Mouse (Mus musculus): ENCODE results near the gene Nmu. TPM values are rescaled to one million over a fixed set of nuclear protein-coding genes. Genes with fewer than 3 reads are reported as not detected.

Gene Nmu
- polyA plus RNA-seq, 1 experiment from 2014 or later = not detected

Other genes starting within 250 kb of the Nmu start
- gene Srd5a3, start 223.5 kb downstream of the Nmu start, polyA plus RNA-seq (2015; fragmentation: Nextera tagmentation; extraction: Ambion mirVana) = 14.4 and 15.2 TPM in 2 replicates
- gene Tmem165, start 179.9 kb downstream of the Nmu start, polyA plus RNA-seq (2015; fragmentation: Nextera tagmentation; extraction: Ambion mirVana) = 31.5 and 31.6 TPM in 2 replicates
- 1.7 and 2.0 TPM in 2 replicates for gene Clock, start 59.0 kb downstream of the Nmu start, polyA plus RNA-seq (2015; fragmentation: Nextera tagmentation; extraction: Ambion mirVana)
- not detected in 2 replicates for gene Pdcl2, start 32.6 kb downstream of the Nmu start, polyA plus RNA-seq (2015; fragmentation: Nextera tagmentation; extraction: Ambion mirVana)
- not detected in 2 replicates for gene Gm7271, start 120.3 kb upstream of the Nmu start, polyA plus RNA-seq (2015; fragmentation: Nextera tagmentation; extraction: Ambion mirVana)
- 12.8 and 13.6 TPM in 2 replicates for gene Exoc1, start 165.5 kb upstream of the Nmu start, polyA plus RNA-seq (2015; fragmentation: Nextera tagmentation; extraction: Ambion mirVana)
- gene Cep135, start 224.9 kb upstream of the Nmu start, polyA plus RNA-seq (2015; fragmentation: Nextera tagmentation; extraction: Ambion mirVana) = 4.5 and 5.9 TPM in 2 replicates